ENCODE assay signal across 8 mouse cellular contexts in the genomic region with DNA sequence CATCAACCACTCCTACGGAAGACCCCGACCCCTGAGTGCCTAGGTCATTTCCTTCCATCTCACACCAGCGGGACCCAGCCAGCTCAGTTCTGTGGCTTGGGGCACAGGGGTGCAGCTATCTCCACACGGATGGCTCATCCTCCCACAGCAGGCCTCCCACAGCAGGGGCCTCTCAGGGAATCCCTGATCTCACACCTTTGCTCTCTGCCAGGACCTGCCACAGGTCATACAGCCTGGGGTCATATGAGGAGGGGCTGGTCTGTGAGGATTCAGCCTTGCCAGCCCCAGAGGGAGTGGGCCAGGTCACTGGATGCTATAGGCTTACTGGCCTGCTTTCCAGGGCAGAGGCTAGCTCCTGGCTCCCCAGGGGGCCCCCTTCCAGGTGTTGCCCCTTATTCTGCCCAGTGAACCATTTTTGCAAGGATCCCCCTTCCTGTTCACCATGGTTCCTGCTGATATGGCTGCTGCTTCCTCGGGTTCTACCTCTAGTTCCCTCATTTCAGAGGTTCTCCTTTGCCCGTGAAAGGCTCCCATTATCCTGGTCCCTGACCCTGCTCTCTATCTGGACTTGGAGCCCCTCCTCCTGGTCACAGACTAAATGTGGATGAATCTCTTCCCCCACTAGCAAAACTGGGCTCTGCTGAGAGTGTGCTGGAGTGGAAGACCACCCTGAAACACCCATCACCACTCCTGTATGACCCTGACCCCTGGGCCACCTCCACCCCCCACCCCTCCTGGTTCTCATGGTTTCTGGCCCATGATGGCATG. TPM values are rescaled to one million over a fixed set of nuclear protein-coding genes. Genes with fewer than 3 reads are reported as not detected.
DNase-seq lines count a peak whose midpoint lies in the region; ATAC-seq lines count a peak whose summit lies in the region.

No protein-coding gene starts in this region.

- H3K4me1 ChIP-seq in liver, embryonic 11.5 days (replicated peaks; ENCODE audit: control insufficient read depth, insufficient read depth, low read length): peaks cover 44% of the 10 kb centered on the region

- ATAC-seq in cerebellum, adult (ENCODE audit: insufficient number of reproducible peaks, low FRiP score, low TSS enrichment): no peak
- peak; percentile 19; the same call in 1 of the 2 replicates for ATAC-seq in liver, embryonic 11.5 days (replicated peaks; ENCODE audit: low FRiP score)

- peak overlapping the region; percentile 100 for H3K4me3 ChIP-seq in liver, embryonic 11.5 days (ENCODE audit: low read depth, low read length)

- H3K4me2 ChIP-seq in liver, embryonic 11.5 days: peak overlapping the region; percentile 91

- 25% methylated on average over 6 of the region's 6 CpGs for WGBS in liver, embryonic 11.5 days

- H3K27ac ChIP-seq in liver, embryonic 11.5 days (ENCODE audit: low read depth, low read length): peak overlapping the region; percentile 93; the same call in 1 of the 2 replicates

- DNase-seq in cerebellum, adult 11-12 months: peak; percentile 68
- DNase-seq in thymus, postnatal 4 days: peak; percentile 30
- no peak for DNase-seq in thymus, postnatal 10 days (ENCODE audit: low spot score in 2 of 2)
- DNase-seq in liver, embryonic 11.5 days (ENCODE audit: low spot score): no peak
- DNase-seq in right cerebral cortex, postnatal 14 days: no peak
- no peak for DNase-seq in natural killer cell, adult 2 months (ENCODE audit: low spot score in 2 of 2)
- DNase-seq in layer of hippocampus, adult 18-20 months (ENCODE audit: low spot score in 2 of 2): no peak

- no peaks in the 10 kb centered on the region for H3K27me3 ChIP-seq in liver, embryonic 11.5 days (replicated peaks; ENCODE audit: control insufficient read depth, insufficient read depth, low read length)

- no peaks in the 10 kb centered on the region for H3K9me3 ChIP-seq in liver, embryonic 11.5 days (ENCODE audit: control insufficient read depth, low read length)

- peaks cover 10% of the 10 kb centered on the region for H3K36me3 ChIP-seq in liver, embryonic 11.5 days (ENCODE audit: control insufficient read depth, insufficient read depth, low read length)

- peak overlapping the region; percentile 100 for H3K9ac ChIP-seq in liver, embryonic 11.5 days (ENCODE audit: low read depth, low read length)

RNA-seq across cellular contexts. Expression of gene Mta1, which starts 1.6 kb away (rescaled TPM):
- 17.7 and 19.2 TPM in 2 replicates for polyA plus RNA-seq in liver, embryonic 11.5 days (2014; fragmentation: Nextera tagmentation; extraction: Ambion mirVana)
- 10 to 100 TPM; 69.6 to 75.6 TPM for total RNA-seq in layer of hippocampus, adult 18-20 months (2021)

RNA-seq across cellular contexts. Expression of gene Tex22, which starts 25.4 kb away (rescaled TPM):
- not detected in 2 replicates for polyA plus RNA-seq in liver, embryonic 11.5 days (2014; fragmentation: Nextera tagmentation; extraction: Ambion mirVana)
- total RNA-seq in layer of hippocampus, adult 18-20 months (2021): under 1 TPM; 0.32 to 0.91 TPM

RNA-seq across cellular contexts. Expression of gene Crip2, which starts 40.4 kb away (rescaled TPM):
- polyA plus RNA-seq in liver, embryonic 11.5 days (2014; fragmentation: Nextera tagmentation; extraction: Ambion mirVana): 80.6 and 86.9 TPM in 2 replicates
- 100 to 1,000 TPM in 1 of 2 experiments, 10 to 100 TPM in 1; 91.2 to 107 TPM for total RNA-seq in layer of hippocampus, adult 18-20 months (2021)

RNA-seq across cellular contexts. Expression of gene Crip1, which starts 46.5 kb away (rescaled TPM):
- polyA plus RNA-seq in liver, embryonic 11.5 days (2014; fragmentation: Nextera tagmentation; extraction: Ambion mirVana): 148 and 150 TPM in 2 replicates
- total RNA-seq in layer of hippocampus, adult 18-20 months (2021): 10 to 100 TPM in 1 of 2 experiments, 1 to 10 TPM in 1; 9.5 to 10.3 TPM

RNA-seq across cellular contexts. Expression of gene Tedc1, which starts 56.6 kb away (rescaled TPM):
- polyA plus RNA-seq in liver, embryonic 11.5 days (2014; fragmentation: Nextera tagmentation; extraction: Ambion mirVana): 23.5 and 24.2 TPM in 2 replicates
- total RNA-seq in layer of hippocampus, adult 18-20 months (2021): under 1 TPM; 0.91 to 0.97 TPM

Comparison
In these comparisons a context has a peak if more than half of its experiments do, and no peak if none do; other contexts are left out.
1. DNase-seq: peak in cerebellum, adult 11-12 months (single experiment) and thymus, postnatal 4 days (single experiment); none in thymus, postnatal 10 days (0 of 2), liver, embryonic 11.5 days (single experiment), right cerebral cortex, postnatal 14 days (single experiment), natural killer cell, adult 2 months (0 of 2) and layer of hippocampus, adult 18-20 months (0 of 2).